8 mouse cellular contexts compared by ENCODE assay signal in genomic region chr7:131432244-131432643, GRCm38 (mm10). TPM values are rescaled to one million over a fixed set of nuclear protein-coding genes. Genes with fewer than 3 reads are reported as not detected.
DNase-seq lines count a peak whose midpoint lies in the region; ATAC-seq lines count a peak whose summit lies in the region.
"Had no signal": no experiment of that assay in that cellular context is flagged by ENCODE, and none has a peak within 500 bp of the region (broad histone marks: within the 10 kb centered on the region; RNA-seq: fewer than 3 reads in every experiment).

No protein-coding gene starts in this region.

- ATAC-seq in embryonic facial prominence, embryonic 11.5 days (replicated peaks; ENCODE audit: insufficient number of reproducible peaks, low FRiP score, low TSS enrichment, low read depth): no peak

- no peaks in the 10 kb centered on the region for H3K36me3 ChIP-seq in embryonic facial prominence, embryonic 11.5 days (replicated peaks; ENCODE audit: control insufficient read depth, insufficient read depth, low read depth, low read length)

- no peaks in the 10 kb centered on the region for H3K4me1 ChIP-seq in embryonic facial prominence, embryonic 11.5 days (ENCODE audit: control insufficient read depth, insufficient read depth, low read length)
- H3K4me1 ChIP-seq: liver, embryonic 15.5 days had no signal

- WGBS in embryonic facial prominence, embryonic 11.5 days: 10% methylated on average over 1 of the region's 1 CpGs

- DNase-seq in layer of hippocampus, adult 11-12 months (ENCODE audit: low spot score): peak; percentile 43
- no peak for DNase-seq in layer of hippocampus, adult 9-11 months
- peak; percentile 57 for DNase-seq in ZHBTc4 (ENCODE audit: low read depth, low spot score)
- peak; percentile 71 for DNase-seq in embryonic facial prominence, embryonic 11.5 days (ENCODE audit: low spot score)
- peak; percentile 41 for DNase-seq in left cerebral cortex, postnatal 4 days
- peak; percentile 38 for DNase-seq in right cerebral cortex, postnatal 14 days
- no peak for DNase-seq in thymus, adult 18-20 months

- intact Hi-C loops in left cerebral cortex, postnatal 4 days (cut with DNase I): loop anchor here (10.0 kb wide), 1 partner anchor 103 kb away; no protein-coding TSS in a partner anchor

- H3K9ac ChIP-seq in embryonic facial prominence, embryonic 11.5 days (replicated peaks; ENCODE audit: low read length): no peak overlapping the region
- H3K9ac ChIP-seq: liver, embryonic 15.5 days had no signal

- no peaks in the 10 kb centered on the region for H3K9me3 ChIP-seq in embryonic facial prominence, embryonic 11.5 days (replicated peaks; ENCODE audit: control insufficient read depth, low read length)
- H3K9me3 ChIP-seq: liver, embryonic 15.5 days had no signal

- no peak overlapping the region for H3K4me3 ChIP-seq in embryonic facial prominence, embryonic 11.5 days (ENCODE audit: low read depth, low read length)
- H3K4me3 ChIP-seq: liver, embryonic 15.5 days had no signal

- H3K27me3 ChIP-seq in embryonic facial prominence, embryonic 11.5 days (ENCODE audit: control insufficient read depth, insufficient read depth, low read length): no peaks in the 10 kb centered on the region
- H3K27me3 ChIP-seq: liver, embryonic 15.5 days had no signal

- H3K27ac ChIP-seq in embryonic facial prominence, embryonic 11.5 days (replicated peaks; ENCODE audit: low read depth, low read length): no peak overlapping the region
- H3K27ac ChIP-seq: liver, embryonic 15.5 days had no signal

- H3K4me2 ChIP-seq in embryonic facial prominence, embryonic 11.5 days (ENCODE audit: low read depth, low read length): no peak overlapping the region
- H3K4me2 ChIP-seq: liver, embryonic 15.5 days had no signal

RNA-seq across cellular contexts. Expression of gene Acadsb, which starts 21.8 kb away (rescaled TPM):
- polyA plus RNA-seq in embryonic facial prominence, embryonic 11.5 days (2014; fragmentation: Nextera tagmentation; extraction: Ambion mirVana): 104 and 113 TPM in 2 replicates
- 10 to 100 TPM; 81.7 to 88.6 TPM for total RNA-seq in left cerebral cortex, postnatal 4 days (2021)

RNA-seq across cellular contexts. Expression of gene Ikzf5, which starts 21.9 kb away (rescaled TPM):
- 25.2 and 32.2 TPM in 2 replicates for polyA plus RNA-seq in embryonic facial prominence, embryonic 11.5 days (2014; fragmentation: Nextera tagmentation; extraction: Ambion mirVana)
- total RNA-seq in left cerebral cortex, postnatal 4 days (2021): 10 to 100 TPM; 40.2 to 45.7 TPM

Comparison
In these comparisons a context has a peak if more than half of its experiments do, and no peak if none do; other contexts are left out.
1. DNase-seq: peak in layer of hippocampus, adult 11-12 months (single experiment), ZHBTc4 (single experiment), embryonic facial prominence, embryonic 11.5 days (single experiment), left cerebral cortex, postnatal 4 days (single experiment) and right cerebral cortex, postnatal 14 days (single experiment); none in layer of hippocampus, adult 9-11 months (single experiment) and thymus, adult 18-20 months (0 of 2).